Mouse (Mus musculus) left cerebral cortex, adult 9 months (tissue): ENCODE data around the gene Fgfr2.

Experiments
- DNase-seq, 2 experiments: peaks; one replicate each; pipeline ENCODE4 v3.0.0; 2022; ENCODE audit warnings: low spot score in 2 of 2

Gene Fgfr2

GRCm38 (mm10) chr7:132233732-132234131, 889.4 kb downstream of the Fgfr2 start:
- no peak for DNase-seq

GRCm38 (mm10) chr7:132232937-132233336, 890.2 kb downstream of the Fgfr2 start:
- DNase-seq, result no peak

- DNase-seq, result no peak
Measured at GRCm38 (mm10) chr7:132231476-132231875, 891.7 kb downstream of the Fgfr2 start.

- DNase-seq, result no peak
Measured at GRCm38 (mm10) chr7:132230961-132231360, 892.2 kb downstream of the Fgfr2 start.

GRCm38 (mm10) chr7:132227075-132227640, 896.0 kb downstream of the Fgfr2 start:
- no peak for DNase-seq

GRCm38 (mm10) chr7:132226379-132227074, 896.6 kb downstream of the Fgfr2 start:
- peak in 1 of 2 experiments; percentile 94 for DNase-seq

GRCm38 (mm10) chr7:132223452-132224141, 899.6 kb downstream of the Fgfr2 start:
- DNase-seq, result no peak

- no peak for DNase-seq
Measured at GRCm38 (mm10) chr7:132214031-132214430, 909.1 kb downstream of the Fgfr2 start.

- peak in 1 of 2 experiments; percentile 79 for DNase-seq
Measured at GRCm38 (mm10) chr7:132213460-132213859, 909.7 kb downstream of the Fgfr2 start.

- peak in 1 of 2 experiments; percentile 38 for DNase-seq
Measured at GRCm38 (mm10) chr7:132211920-132212701, 911.0 kb downstream of the Fgfr2 start.

GRCm38 (mm10) chr7:132210616-132211015, 912.5 kb downstream of the Fgfr2 start:
- DNase-seq, result no peak

GRCm38 (mm10) chr7:132208946-132209651, 914.1 kb downstream of the Fgfr2 start:
- peak; percentile 50 to 73 for DNase-seq

GRCm38 (mm10) chr7:132204073-132204612, 919.0 kb downstream of the Fgfr2 start:
- DNase-seq, result no peak

- no peak for DNase-seq
Measured at GRCm38 (mm10) chr7:132199686-132200085, 923.5 kb downstream of the Fgfr2 start.

- DNase-seq, result no peak
Measured at GRCm38 (mm10) chr7:132198806-132199205, 924.3 kb downstream of the Fgfr2 start.

- no peak for DNase-seq
Measured at GRCm38 (mm10) chr7:132197817-132198475, 925.2 kb downstream of the Fgfr2 start.

GRCm38 (mm10) chr7:132196581-132196980, 926.6 kb downstream of the Fgfr2 start:
- DNase-seq, result no peak

- no peak for DNase-seq
Measured at GRCm38 (mm10) chr7:132193606-132194005, 929.5 kb downstream of the Fgfr2 start.

GRCm38 (mm10) chr7:132187456-132187855, 935.7 kb downstream of the Fgfr2 start:
- no peak for DNase-seq

- no peak for DNase-seq
Measured at GRCm38 (mm10) chr7:132183892-132184404, 939.2 kb downstream of the Fgfr2 start.
